Mouse (Mus musculus) liver, adult 2 months (tissue): ENCODE data around the gene Sh3bp5.

ENCODE experiments used
- CTCF ChIP-seq: fragments of 200-500 bp; IDR thresholded peaks from 2 replicates; pipeline ENCODE4 v1.5.1; 2011; ENCODE audit warnings: low read depth, low read length, control low read depth
- POLR2A ChIP-seq: fragments of 200-500 bp; IDR thresholded peaks from 2 replicates; pipeline ENCODE4 v1.6.1; 2011; ENCODE audit warnings: low read length, control low read depth; ENCODE audit not compliant: insufficient read depth; ENCODE audit errors: extremely low read depth

DNA sequence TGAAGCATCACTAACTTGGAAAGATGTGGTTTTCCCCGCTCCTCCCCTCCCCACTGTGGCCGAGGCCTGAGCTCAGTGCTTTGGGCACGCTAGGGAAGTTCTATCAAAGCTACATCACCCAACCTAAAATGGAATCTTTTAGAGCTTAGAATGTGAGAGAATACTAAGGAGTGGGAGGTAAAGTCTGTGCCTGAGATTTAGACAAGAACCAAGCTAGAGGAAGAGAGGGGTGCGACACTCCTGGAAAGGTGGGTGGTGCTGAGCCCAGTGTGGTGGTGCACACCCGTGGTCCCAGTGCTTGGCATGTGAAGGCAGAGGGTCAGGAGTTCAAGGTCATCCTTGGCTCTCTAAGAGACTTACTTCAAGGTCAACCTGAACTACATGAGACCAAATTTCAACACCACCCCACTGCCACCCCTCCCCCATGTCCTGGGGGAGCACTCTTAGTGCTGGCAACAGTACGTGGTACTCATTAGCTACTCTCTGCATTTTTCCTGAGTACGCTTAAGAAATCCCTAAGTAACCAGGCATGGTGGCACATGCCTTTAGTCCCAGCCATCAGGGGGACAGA is 40.2 kb downstream of the Sh3bp5 start:
- TF ChIP-seq CTCF, result no peak
- TF ChIP-seq POLR2A, result no peak
